Mouse (Mus musculus): Measurements from ENCODE around the gene Cpsf4l.

- no peak for TF ChIP-seq CTCF (IDR thresholded peaks at IDR 0.05; ENCODE audit: low read depth)
- TF ChIP-seq EP300 (IDR thresholded peaks at IDR 0.05; ENCODE audit: low read depth): no peak
These were observed 11.7 kb downstream of the Cpsf4l start for GRCm38 (mm10) chr11:113698013-113698545.
